Mouse (Mus musculus) urinary bladder, postnatal 14 days (tissue): ENCODE measurements around the gene Ankrd23.
"Not testable (repeated sequence)": the region's sequence is repeated elsewhere in the genome, so short reads cannot be mapped to it uniquely, and the experiment has no call there.

Source experiments
- DNase-seq: peaks from one replicate; pipeline ENCODE4 v3.0.0; 2021; ENCODE audit warnings: low spot score

Gene Ankrd23

DNA sequence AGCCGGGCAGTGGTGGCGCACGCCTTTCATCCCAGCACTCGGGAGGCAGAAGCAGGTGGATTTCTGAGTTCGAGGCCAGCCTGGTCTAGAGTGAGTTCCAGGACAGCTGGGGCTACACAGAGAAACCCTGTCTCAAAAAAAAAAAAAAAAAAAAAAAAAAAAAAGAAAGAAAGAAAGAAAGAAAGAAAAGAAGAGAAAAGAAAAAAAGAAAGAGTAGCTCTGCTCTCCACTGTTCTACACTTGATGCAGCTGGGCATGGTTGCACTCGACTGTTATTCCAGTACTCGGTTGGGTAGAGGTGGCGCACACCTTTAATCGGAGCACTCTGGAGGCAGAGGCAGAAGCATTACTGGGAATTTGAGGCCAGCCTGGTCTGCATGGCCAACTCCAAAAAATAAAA is at the start of gene Ankrd23:
Ankrd23 (minus strand) TSS at position 101 of the 400 bp plus-strand sequence.
- not testable (repeated sequence) for DNase-seq

DNA sequence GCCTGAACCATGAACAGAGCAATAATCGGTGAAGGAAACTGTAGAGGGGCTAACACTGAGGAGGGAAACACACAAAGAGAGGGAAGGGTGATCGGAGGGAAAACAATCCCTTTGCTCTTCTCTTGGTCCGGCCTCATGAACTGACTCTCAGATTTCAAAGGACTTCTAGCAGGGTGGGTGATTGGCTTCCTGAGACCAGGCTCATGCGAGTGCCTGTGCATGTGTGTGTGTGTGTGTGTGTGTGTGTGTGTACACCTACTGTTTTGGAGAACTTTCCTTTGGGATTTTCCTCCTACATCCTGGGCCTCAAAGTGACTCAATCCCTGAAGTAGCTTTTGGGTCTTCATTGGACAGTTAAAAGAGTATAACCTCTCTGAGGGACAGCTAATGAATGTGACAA is 49.6 kb upstream of the Ankrd23 start:
- DNase-seq: no peak

GRCm38 (mm10) chr1:36583408-36584116 is 46.9 kb upstream of the Ankrd23 start:
- no peak for DNase-seq

GRCm38 (mm10) chr1:36582211-36582610 is 45.5 kb upstream of the Ankrd23 start:
- DNase-seq: no peak

DNA sequence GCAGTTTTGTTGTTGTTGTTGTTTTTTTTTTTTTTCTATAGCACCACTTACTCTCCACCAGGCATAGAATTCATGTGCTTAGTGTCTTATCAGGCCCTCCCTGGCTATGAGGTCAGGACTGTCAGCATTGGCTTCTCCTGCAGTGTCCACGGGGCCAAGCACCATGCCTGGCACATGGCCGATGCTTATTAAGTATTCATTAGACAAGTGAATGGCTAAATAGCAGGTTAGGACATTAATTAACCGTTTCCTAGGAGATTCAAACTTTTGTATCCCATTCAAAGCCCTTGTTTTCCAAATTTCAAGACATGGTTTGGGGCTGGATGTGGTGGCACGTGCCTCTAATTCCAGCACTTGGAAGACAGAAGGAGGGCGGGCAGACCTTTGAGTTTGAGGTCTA is 44.6 kb upstream of the Ankrd23 start:
- no peak for DNase-seq

DNA sequence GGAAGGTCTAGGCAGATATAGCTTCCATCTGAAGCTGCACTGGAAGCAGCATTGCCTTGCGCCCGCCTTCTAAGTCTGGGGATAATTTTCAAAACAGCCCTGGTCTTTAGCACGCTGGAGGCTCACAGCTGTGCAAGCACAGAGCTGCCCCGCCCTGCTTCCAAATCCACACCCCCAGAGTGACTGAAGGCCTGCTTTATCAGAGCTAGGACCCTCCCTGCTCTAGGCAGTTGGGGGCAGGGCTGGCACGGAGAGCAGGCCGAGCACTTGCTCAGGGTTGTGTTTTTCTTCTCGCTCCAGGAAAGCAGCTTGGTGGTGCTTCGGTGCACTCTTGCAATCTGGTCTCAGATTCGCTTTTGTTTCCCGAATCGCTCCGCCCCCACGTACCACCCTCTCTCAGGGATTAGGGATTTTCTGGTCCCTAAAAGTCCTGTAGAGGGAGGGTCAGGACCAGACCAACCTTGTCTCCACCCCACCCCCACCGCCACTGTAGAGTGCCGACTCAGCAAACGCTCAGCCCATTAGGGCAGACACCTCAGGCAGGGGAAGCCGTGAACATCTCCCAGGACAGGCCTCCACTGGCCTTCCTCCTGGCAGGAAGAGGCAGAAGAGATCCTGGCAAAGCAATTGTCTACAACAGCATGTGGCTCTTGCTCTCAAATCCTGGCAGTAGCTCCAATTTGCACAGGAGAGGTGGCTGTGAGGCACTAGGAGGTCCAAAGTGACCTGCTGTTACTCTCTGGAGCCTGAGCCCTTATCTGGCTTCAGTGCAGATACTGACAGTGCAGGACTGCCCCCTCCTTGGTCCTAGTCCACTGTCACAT is 43.9 kb upstream of the Ankrd23 start:
- peak; percentile 76 for DNase-seq

DNA sequence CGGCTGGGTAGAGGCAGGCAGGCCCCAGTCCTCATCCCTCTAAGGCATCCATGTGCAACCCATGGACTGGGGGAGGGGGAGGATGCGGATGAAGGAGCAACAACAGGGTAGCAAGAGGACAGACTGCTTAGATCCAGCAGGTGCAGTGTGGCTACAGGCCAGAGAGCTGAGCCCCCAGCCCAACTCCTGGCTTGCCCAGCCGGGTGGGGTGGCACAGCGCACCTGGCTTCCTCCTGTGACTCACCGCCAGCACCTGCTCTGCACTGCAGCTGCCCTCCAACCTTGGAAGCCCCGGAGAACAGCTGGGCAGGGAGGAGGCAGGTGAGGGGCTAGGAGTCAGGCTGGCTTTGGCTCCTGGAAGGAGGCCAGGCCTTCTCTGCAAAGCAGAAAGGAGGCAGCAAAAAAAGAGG is 43.3 kb upstream of the Ankrd23 start:
- DNase-seq: no peak

- no peak for DNase-seq
These were observed 40.5 kb upstream of the Ankrd23 start for GRCm38 (mm10) chr1:36576991-36577675.

DNA sequence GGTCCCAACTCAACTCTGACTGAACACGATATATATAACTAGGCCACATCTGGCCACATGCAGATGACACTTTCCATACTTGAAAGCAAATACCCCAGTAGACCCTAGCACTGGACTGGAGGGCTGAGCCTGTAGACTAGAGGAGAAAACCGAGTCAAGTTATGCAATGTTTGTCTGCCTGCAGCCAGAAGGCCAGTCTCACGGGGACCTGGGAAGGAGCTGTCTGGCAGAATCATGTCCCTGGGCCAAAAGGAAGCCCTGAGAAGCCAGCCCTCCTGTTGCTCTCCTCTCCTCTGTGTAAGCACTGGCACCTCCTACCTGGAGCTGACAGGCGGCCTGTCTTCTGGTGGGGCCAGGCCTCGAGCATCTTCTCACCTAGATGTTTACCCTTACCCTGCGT is 38.7 kb upstream of the Ankrd23 start:
- DNase-seq: no peak

DNA sequence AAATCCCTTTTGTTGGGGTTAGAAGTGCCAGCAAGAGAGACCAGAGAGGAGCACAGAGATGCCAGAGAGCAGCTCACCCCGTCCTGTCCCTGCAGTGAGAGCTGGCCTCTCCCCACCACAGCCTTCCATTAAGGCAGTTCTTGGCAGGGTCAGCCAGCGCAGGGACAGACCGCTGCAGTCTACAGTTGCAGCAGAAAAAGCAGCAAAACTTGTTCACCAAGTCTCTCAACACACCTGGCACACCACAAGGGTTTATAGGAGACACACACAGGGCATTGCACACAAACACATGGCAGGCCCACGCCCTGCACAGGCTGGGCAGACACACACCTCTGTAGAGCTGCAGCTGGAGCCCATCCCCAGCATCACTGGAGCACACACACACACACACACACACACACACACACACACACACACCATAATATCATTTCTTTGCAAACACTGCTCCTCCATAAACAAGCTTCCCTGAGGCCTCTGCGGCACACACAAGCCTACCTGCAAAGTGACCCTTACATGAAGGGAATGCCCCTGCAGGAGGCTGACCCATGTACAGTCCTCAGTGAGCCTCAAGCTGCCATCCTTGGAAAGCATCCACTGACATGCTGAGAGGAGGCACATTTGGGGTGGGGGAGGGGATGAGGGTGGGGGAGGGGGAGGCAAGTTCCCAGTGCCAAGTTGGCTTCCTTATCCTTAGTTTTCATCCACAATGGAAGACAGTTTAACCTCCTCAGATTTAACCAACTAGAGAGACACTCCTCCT is 37.7 kb upstream of the Ankrd23 start:
- DNase-seq: peak; percentile 65

- no peak for DNase-seq
These were observed 36.8 kb upstream of the Ankrd23 start for GRCm38 (mm10) chr1:36573524-36573923.

DNA sequence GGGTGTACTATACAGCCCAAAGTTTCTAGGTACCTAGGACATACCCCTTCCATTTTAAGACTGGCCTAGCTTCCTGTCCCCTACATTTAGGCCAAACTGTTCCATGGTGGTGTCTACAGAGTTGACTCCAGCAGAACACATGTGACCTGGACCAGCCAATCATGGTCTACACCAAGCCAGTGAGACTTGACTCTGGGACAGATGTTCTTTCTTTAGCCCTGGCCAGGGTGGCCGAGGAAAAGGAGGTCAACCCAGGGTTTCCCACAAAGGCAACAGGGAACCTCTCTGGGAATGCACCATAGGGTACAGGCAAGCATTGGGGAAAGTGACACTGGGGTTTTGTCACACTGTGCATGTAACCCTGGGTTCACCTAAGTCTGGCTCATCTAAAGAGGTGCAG is 36.0 kb upstream of the Ankrd23 start:
- no peak for DNase-seq

DNA sequence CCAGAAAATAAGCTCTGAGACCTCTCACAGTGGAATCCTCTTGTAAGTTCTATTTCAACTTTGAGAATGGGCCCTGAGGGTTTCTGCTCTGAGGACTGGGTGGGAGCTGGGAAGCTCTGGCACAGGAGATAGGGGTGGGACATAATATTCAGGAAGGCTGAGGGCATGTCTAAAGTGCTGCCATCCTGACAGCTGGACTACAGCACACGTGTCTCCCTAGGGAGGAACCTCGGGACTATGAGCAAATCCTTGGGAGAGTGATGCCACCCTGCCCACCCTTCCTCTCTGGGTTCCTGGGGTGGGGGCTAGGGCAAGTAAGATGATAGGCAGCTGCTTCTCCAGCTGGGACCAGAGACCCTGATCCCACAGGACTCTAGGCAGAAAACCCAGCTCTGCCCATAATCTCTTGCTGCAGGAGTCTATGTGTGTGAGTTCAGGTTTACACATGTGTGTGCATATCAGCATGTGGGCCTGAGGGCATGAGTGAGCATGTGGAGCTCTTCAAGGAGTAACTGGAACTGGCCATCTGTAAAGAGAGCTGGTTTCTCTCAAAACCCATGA is 35.5 kb upstream of the Ankrd23 start:
- no peak for DNase-seq

- DNase-seq: no peak
These were observed 34.9 kb upstream of the Ankrd23 start for GRCm38 (mm10) chr1:36571627-36572026.

DNA sequence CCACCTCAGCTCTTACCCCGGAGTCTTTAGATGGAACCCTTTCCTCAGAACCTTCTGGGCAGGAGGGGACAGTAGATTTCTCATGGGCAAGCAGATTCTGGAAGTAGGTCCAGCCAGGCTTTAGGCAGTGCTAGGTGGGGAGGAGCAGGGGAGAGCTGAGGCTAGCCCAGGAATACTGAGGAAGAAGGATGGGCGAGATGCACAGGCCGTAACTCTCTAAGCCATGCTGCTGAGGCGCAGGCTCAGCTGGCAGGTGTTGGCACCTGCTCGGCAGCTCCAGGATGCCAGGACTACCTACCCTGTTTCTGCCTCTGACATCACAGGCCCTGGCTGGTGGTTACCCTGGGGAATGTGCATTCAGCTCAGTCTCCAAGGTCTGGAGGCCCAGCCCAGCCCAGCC is 33.6 kb upstream of the Ankrd23 start:
- no peak for DNase-seq

DNA sequence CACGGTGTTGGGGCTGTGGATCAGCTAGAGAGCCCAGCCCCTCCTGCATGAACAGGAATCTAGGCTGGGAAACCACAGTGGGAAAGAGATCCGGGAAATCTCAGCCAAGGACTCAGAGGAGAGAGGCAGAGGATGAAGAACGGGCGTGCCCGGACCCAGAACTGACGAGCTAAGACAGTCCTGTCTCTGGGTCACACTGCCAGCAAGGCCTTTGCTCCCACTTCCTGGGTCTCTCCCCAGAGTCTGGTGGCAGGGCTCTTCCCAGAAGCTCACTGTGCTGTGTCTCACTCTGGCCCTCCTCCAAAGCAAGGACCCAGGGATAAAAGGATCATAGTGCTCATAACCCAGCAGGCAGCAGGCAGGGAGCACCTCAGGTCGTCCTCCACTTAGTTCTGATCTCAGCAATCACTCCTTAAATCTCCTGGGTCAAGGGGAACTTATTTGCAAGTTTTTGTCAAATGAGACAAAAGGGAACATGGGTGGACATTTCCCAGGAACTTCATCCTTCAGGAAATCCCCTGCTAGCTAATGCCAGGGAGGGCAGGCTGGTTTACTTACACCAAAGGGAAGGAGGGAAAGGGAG is 33.1 kb upstream of the Ankrd23 start:
- DNase-seq: no peak

DNA sequence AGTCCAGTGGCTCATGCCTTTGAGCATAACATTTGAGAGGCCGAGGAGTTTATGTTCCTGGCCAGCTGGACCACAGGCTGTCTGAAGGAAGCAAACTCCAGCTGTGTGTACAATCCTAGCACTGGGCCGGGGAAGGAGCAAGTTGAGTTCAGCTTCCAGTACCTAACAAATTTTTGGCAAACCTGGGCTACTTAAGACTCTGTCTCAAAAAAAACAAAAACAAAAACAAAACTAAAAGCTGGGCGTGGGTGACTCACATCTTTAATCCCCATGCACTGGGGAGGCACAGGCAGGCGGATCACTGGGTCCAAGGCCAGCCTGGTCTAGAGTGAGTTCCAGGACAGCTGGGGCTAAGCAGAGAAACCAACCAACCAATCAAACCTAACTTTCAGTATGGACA is 32.1 kb upstream of the Ankrd23 start:
- DNase-seq: no peak

DNA sequence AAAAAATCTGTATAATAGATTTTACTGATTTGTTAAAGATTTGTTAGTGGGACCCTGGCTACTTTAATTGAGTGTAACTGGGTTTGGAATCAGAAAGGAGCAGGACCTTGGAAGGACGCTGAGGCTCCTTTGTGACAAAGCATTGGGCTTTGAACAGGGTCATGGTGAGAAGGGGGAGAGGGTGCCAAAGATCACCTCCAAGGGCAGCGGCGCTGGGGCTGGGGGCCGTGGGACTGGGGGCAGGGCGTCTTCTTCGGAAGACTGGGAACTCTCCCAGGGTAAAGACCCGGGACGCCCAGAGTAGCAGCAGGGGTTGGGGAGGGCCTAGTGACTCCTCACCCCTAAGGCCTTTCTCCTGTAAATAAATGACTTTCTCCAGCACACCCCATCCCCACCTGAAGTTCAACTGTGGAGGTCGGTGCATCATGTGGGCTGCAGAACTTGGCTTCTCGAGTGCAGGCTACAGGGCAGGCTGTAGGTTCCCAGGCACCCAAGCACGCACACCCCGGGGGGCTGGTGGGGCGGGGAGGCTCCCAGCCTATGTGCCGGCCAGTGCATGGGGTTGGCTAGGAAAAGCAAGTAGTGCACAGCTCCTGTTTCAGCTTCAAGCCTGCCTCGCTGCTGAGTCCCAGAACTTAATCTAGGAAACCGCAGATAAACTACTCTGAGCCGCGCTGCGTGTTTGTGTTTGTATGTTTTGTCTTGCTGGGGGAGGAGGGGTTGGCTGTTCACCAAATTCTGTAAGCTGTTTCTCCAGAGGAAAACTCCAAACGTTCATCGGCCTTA is 31.3 kb upstream of the Ankrd23 start:
- DNase-seq: no peak

DNA sequence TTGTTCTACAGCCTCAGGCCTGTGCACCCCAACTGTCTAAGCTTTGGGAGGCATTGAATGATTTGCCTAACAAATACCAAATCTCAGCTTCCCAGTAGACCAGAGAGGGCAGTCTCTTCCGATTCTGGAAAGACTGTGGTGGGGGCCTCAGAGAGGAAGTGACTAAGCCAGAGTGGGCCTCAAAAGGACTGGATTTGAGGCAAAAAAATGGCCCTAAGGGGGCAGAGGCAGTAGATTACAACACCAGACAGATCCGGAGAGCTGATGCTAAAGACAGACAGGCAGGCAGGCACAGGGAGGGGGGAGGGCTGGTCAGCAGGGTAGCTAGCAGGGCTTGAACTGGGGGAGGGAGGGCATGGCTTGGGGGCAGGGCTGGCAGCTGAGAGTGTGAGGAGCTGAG is 29.7 kb upstream of the Ankrd23 start:
- DNase-seq: no peak

DNA sequence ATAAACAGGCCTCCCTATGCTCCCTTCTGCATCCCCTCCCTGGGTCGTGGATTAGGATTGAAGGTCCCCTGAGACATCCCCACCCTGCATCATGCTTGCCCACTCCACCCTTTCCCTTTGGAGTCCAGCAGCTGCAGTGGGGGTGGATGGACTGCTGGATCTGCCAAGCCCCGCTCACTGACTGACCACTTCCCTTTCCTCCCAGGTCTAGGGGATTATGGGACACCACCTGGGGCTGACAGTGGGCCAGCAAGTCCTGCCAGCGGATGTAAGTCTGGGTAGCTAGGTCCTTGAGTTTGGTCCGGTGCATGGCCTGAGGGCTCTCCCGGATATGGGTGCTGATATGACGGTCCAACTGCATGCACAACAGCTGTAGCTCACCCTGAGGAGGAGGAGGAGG is 27.4 kb upstream of the Ankrd23 start:
- DNase-seq: no peak

- no peak for DNase-seq
These were observed 26.9 kb upstream of the Ankrd23 start for GRCm38 (mm10) chr1:36563632-36564031.
